Mouse (Mus musculus) R1 (cell line): Measurements from ENCODE around the gene Hist2h2be.
"Not testable (repeated sequence)": the region's sequence is repeated elsewhere in the genome, so short reads cannot be mapped to it uniquely, and the experiment has no call there.

Experiments used
- DNase-seq: peaks from one replicate; pipeline ENCODE4 v3.0.0-alpha.2; 2018; ENCODE audit warnings: low read depth, low spot score

The Hist2h2be gene

GRCm38 (mm10) chr3:96238954-96239793 is 18.3 kb downstream of the Hist2h2be start, which contains the start of gene Hist2h3c2:
Gene Hist2h3c2, minus strand, starts transcription at chr3:96239127.
- DNase-seq = not testable (repeated sequence)

- peak; percentile 50 for DNase-seq
These were observed 19.3 kb downstream of the Hist2h2be start, which contains the start of gene Hist2h2aa2 for GRCm38 (mm10) chr3:96239949-96240798. Gene Hist2h2aa2, minus strand, starts transcription at chr3:96240276.

- DNase-seq = no peak
These were observed 19.9 kb downstream of the Hist2h2be start for GRCm38 (mm10) chr3:96240799-96241197.

- no peak for DNase-seq
These were observed 23.1 kb downstream of the Hist2h2be start for GRCm38 (mm10) chr3:96243921-96244572.

- peak; percentile 73 for DNase-seq
These were observed 24.3 kb downstream of the Hist2h2be start, which contains the start of gene Hist2h2aa1 for GRCm38 (mm10) chr3:96245003-96245886. Gene Hist2h2aa1, plus strand, starts transcription at chr3:96245497.

- not testable (repeated sequence) for DNase-seq
These were observed 25.1 kb downstream of the Hist2h2be start for GRCm38 (mm10) chr3:96246018-96246417.

- DNase-seq = not testable (repeated sequence)
These were observed 25.5 kb downstream of the Hist2h2be start, which contains the start of gene Hist2h3c1 for GRCm38 (mm10) chr3:96246427-96246856. Gene Hist2h3c1, plus strand, starts transcription at chr3:96246685.

GRCm38 (mm10) chr3:96247356-96248140 is 26.6 kb downstream of the Hist2h2be start:
- peak; percentile 62 for DNase-seq

- no peak for DNase-seq
These were observed 27.5 kb downstream of the Hist2h2be start for GRCm38 (mm10) chr3:96248141-96249033.

- no peak for DNase-seq
These were observed 28.1 kb downstream of the Hist2h2be start for GRCm38 (mm10) chr3:96249034-96249345.

GRCm38 (mm10) chr3:96250890-96251289 is 30.0 kb downstream of the Hist2h2be start:
- no peak for DNase-seq

GRCm38 (mm10) chr3:96251787-96252186 is 30.9 kb downstream of the Hist2h2be start:
- DNase-seq = no peak

GRCm38 (mm10) chr3:96254683-96255355 is 33.9 kb downstream of the Hist2h2be start:
- DNase-seq = peak; percentile 79

GRCm38 (mm10) chr3:96255926-96256593 is 35.1 kb downstream of the Hist2h2be start:
- DNase-seq = no peak

- no peak for DNase-seq
These were observed 36.3 kb downstream of the Hist2h2be start for GRCm38 (mm10) chr3:96257190-96257589.

GRCm38 (mm10) chr3:96260220-96260619 is 39.3 kb downstream of the Hist2h2be start:
- no peak for DNase-seq

- DNase-seq = no peak
These were observed 40.7 kb downstream of the Hist2h2be start for GRCm38 (mm10) chr3:96261623-96262022.
